Mouse (Mus musculus): ENCODE results near the gene Fos.

DNA sequence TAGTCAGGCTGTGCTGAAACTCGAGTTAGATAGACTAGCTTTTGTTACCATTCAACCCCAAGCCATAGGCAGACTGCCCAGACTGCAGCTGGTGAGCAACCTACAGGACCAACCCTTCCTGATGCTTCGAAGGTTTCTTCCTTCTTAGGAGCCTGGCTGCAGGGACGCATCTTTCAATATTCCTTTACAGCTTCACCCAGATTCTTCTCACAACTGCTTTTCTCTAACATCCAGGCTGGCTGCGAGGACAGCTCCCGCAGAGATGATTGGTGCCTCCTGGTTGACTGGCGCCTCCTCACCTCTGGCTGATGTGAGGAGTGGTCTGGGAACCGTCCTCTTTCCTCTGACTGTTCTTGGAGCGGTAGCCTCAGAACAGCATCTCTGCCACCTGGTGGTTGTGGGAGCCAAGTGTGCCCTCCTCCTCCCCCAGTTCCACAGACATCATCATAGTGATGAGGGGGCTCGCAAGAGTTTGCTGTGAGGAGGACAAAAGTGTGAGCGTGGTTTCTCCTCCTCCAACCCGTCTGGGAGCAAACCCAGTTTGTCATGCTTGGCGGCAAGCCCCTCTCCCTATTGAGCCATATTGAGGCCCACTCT lies 14.0 kb downstream of the Fos start:
- TF ChIP-seq CTCF (IDR thresholded peaks at IDR 0.05; ENCODE audit: low read depth): peak; percentile 85
- no peak for TF ChIP-seq EP300 (IDR thresholded peaks at IDR 0.05; ENCODE audit: low read depth)

All from liver, embryonic 14.5 days (tissue).